Mouse (Mus musculus) telencephalon, adult 2 months (tissue): ENCODE data around the gene Gm2075.
"Not testable (repeated sequence)": the region's sequence is repeated elsewhere in the genome, so short reads cannot be mapped to it uniquely, and the experiment has no call there.

Source experiments
- DNase-seq: peaks from one replicate; pipeline ENCODE4 v3.0.0-alpha.2; 2011; ENCODE audit warnings: low read depth, low spot score

Gm2075 gene

DNA sequence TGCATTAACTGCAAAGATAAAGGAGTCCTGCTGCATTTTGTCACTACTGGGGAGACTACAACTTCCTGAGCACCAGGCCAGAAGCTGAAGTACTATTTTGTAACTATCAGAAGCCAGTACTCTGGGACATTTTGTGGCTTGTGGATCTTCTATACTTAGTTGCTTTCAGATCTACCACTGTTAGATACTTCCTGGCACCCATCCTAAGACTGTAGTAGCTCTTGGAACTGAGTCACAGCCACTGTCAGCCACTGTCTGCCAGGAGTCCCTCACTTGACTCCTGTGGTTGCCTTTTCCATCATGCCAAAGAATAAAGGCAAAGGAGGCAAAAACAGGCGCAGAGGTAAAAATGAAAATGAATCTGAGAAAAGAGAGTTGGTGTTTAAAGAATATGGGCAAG, at the start of gene Gm2075:
Gm2075 (plus strand) TSS at position 301 of the 400 bp plus-strand sequence.
- not testable (repeated sequence) for DNase-seq

DNA sequence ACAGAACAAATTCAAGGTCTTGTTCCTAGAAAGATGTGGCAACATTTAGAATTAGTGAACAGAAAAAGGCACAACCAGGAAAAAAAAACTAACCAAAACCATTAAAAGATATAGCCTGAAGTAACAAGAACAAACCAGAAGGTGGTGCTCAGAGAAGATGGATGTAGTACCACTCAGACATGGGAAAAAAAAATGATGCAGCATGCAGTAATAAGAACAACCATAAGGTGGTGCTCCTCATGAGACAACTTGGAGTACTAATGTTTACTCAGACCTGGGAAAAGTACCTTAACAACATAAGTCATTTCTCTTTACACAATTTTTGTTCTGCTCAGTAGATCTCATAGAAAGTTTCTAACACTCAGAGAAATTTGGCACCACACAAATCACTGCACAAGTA, 27.6 kb upstream of the Gm2075 start:
- DNase-seq, result not testable (repeated sequence)

DNA sequence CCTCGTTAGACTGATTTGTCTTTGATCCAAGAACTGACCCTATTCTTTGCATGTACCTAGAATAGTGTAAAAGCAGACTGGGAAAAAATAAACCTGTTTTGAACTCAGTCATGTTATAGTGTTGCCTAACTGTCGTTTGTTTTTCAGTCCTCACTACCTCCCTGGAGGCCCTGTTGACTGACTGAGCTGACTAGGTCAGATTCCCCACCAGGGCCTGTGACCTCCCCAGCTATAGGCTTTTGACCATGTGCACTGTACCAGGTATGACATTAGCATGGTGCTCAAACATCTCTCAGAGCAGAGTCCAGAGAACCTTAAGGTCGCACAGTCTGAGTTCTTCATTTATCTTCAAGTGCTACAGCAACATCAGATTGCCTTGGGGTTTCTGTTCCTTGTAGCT, 7.5 kb upstream of the Gm2075 start:
- not testable (repeated sequence) for DNase-seq

GRCm38 (mm10) chr12:88018671-88019070, 7.0 kb downstream of the Gm2075 start, which contains the start of gene Gm6803:
TSS of gene Gm6803 (minus strand) at chr12:88018771.
- DNase-seq, result not testable (repeated sequence)

GRCm38 (mm10) chr12:88026704-88027103, 15.1 kb downstream of the Gm2075 start, which contains the start of gene Gm2056:
TSS of gene Gm2056 (plus strand) at chr12:88027004.
- DNase-seq, result not testable (repeated sequence)

DNA sequence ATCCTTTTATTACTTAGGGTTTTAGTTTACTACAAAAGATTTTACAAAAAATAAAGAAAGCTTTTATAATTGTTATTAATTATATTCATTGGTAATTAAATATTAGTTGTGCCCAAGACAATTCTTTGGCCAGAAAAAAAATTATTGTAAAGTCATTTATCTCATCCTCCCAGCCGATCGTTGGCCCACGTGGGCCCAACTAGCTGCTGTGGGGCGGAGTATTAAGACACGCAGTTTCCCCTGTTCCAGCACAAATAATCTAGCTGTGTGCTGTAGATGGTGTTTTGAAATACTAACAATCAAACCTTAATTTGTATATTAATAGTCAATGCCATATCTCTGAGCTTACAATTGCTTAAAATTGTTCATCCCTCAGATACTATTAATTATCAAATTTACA, 20.6 kb downstream of the Gm2075 start:
- not testable (repeated sequence) for DNase-seq

DNA sequence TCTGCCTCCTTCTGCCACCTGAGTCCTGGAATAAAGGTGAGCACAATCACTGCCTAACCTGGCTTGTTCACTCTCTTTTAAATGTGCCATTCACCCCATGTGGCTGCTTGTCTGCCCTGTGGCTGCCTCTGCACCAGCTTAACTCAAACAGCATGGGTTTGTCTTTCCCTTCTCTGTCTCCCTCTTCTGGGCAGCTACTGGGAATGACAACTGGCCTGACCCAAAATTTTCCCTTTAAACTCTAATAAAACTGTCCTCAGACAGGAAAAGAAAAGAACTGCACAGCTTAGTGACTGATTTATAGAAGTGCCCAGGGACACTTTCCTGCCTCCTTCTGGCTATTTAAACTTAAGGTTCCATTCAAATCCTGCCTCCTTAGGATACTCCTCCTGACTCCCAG, 27.4 kb downstream of the Gm2075 start:
- not testable (repeated sequence) for DNase-seq

DNA sequence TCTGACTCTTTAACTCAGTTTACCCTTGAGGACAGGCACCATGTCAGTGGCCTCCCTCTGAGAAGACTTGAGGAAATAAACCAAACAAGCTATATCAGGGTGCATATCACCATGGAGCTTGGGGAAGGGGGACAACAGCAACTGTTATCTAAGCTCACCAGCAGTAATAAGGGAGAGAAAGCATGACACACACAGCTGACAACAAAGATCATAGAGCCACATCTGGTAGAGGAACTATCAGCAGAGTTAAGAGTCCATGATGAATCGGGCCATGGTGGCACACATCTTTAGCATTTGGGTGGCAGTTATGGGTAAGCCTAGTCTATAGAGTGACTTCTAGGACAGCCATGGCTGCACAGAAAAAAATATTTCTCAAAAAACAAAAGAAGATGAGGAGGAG, 28.1 kb downstream of the Gm2075 start:
- not testable (repeated sequence) for DNase-seq

DNA sequence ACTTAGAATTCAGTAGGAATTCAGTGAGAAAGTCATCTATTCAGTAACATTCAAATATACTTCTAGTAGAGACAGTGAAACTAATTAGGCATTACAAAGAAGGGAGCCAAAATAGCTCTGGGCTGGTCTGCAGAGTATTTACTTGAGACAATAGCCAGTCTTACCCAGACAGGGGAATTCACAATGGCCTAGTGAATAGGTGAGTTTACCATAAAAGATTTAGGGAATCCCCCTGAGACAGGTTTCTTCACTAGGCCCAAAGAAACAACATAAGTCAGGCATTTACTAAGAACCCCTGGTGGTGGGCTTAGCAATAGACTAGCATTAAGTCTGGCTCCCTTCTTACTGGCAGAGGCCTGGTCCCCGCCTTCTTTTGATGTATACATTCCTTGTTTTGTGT, 33.6 kb downstream of the Gm2075 start:
- not testable (repeated sequence) for DNase-seq
